Mouse (Mus musculus): ENCODE results near the gene Ly6g6d.
"Not testable (repeated sequence)": the region's sequence is repeated elsewhere in the genome, so short reads cannot be mapped to it uniquely, and the experiment has no call there.

Ly6g6d gene

GRCm38 (mm10) chr17:35049561-35050016 lies 28.3 kb downstream of the Ly6g6d start, which contains the start of gene Clic1:
TSS of gene Clic1 (plus strand) at chr17:35049966.
- in situ Hi-C loops (cut with MseI, MboI), result no loop called here

DNA sequence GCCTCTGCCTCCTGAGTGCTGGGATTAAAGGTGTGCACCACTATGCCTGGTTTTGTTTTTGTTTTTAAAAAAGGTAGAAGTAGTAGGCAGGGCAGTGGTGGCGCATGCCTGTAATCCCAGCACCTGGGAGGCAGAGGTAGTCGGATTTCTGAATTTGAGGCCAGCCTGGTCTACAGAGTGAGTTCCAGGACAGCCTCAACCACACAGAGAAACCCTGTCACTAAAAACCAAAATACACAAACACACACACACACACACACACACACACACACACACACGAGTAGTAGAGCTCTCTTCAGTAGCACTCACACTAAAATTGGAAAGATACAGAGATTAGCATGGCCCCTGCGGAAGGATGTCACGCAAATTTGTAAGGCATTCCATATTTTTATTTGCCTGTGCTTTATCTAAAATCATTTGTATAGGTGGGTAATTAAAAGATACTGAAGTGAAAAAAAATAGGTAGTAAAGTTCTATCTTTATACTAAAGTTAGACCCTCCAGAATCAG lies 28.9 kb downstream of the Ly6g6d start:
- in situ Hi-C loops (cut with MseI, MboI), result no loop called here

DNA sequence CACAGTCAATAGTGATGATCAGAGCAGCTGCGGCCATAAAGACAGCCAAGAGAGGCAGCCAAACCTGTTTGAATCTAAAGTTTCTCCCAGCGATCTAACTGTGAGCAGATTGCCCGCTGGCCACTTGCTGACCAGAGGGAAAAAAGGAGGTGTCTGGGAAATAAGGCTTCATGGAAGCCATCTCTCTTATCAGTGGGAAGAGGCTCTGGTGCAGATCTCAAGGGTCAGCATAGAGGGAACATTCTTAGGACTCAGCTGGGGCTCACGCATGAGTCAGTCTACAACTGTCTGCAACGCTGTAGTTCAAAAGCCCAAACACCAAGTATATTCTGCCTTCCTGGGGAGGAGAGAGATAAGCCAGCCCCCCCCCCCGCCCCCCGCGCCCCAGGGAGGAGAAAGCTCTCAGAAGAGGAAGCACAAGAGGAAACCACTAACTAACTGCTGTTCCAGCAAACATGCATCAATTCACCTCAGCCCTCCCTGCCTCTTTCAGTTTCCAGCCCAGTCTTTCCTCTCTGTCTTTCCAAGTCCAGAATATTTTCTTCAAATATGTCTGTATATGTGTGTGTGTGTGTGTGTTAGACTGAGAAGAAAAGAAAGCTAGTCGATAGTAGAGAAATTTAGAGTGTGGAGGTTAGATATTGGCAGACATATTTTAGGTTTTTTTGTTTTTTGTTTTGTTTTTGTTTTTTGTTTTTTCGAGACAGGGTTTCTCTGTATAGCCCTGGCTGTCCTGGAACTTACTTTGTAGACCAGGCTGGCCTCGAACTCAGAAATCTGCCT lies 29.5 kb downstream of the Ly6g6d start:
- in situ Hi-C loops (cut with MseI, MboI), result no loop called here

GRCm38 (mm10) chr17:35047688-35048087 lies 30.2 kb downstream of the Ly6g6d start:
- in situ Hi-C loops (cut with MseI, MboI), result no loop called here

DNA sequence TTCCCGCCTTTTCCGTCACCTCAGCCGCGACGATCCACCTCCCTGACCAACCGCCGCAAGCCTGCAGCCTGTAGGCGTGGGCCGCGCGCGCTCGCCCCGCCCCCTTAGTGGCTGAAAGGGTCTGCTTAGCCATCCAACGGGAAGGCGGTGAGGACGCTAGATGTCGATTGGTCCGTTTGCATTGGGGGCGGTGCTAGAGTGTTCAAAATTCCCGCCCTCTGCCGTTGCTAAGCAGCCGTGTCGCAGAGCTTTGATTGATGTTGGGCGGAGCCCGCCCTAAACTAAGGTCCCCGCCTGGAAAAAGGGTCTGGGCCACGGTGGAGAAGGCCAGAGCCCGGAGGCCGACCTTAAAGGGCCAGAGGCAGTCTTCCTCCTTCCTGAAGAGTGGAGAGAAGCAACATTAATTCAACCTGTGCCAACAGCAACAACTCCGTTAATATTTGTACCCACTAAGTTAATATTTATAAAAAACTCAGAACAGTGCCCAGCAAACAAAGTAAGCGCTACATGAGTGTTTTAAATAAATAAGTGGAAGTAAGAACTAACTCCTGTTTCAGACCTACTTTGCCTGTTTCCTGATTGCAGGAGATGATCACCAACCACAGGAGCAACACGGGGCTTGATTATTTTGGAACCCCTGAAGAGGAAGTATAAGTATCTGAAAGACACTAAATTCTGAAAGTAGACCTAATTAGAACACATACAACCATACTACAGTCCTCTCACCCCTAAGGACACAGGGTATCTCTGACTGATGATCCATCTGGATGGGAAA lies 31.0 kb downstream of the Ly6g6d start, which contains the start of gene Msh5:
TSS of gene Msh5 (minus strand) at position 65 of the 775 bp plus-strand sequence.
- in situ Hi-C loops (cut with MseI, MboI), result no loop called here

DNA sequence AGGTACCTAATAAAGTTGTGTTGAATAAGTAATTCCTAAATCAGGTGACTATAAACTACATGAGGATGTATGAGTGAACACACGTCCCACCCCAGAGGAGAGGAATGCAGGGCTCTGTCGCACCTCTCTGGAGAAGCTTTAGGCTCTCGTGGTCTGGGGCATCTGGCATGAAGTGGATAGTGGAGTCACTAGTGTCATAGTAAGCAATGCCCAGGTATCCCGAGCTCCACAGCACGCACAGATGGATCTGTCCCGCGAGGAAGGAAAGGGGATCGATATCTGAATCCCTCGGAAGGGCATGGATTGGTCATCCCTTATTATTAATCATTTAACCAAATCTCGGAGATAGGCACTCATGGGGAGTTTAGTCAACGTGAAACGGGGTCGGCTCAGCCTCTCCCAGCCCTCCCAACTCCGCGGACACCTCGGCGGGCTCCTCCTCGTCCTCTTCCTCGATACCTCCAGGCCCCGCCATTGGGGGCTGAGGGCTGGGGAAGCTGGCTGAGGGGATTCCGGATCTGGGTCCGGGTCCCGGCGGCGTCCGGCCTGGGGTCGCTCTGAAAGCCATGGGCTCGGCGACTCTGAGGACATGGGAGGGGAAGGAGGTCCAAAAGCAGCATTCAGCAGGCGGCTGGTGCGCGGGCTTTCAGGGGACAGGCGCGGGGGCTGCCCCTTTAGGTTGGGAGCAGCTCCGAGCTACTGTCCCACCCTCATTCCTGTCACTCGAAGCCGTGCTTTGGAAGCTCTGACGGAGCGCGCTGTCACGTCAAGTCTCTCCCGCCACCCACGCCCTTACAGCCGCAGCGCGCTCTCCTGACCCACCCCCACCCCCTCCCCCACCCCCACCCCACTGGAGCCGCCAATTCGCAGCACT lies 31.8 kb downstream of the Ly6g6d start:
- in situ Hi-C loops (cut with MseI, MboI), result no loop called here

DNA sequence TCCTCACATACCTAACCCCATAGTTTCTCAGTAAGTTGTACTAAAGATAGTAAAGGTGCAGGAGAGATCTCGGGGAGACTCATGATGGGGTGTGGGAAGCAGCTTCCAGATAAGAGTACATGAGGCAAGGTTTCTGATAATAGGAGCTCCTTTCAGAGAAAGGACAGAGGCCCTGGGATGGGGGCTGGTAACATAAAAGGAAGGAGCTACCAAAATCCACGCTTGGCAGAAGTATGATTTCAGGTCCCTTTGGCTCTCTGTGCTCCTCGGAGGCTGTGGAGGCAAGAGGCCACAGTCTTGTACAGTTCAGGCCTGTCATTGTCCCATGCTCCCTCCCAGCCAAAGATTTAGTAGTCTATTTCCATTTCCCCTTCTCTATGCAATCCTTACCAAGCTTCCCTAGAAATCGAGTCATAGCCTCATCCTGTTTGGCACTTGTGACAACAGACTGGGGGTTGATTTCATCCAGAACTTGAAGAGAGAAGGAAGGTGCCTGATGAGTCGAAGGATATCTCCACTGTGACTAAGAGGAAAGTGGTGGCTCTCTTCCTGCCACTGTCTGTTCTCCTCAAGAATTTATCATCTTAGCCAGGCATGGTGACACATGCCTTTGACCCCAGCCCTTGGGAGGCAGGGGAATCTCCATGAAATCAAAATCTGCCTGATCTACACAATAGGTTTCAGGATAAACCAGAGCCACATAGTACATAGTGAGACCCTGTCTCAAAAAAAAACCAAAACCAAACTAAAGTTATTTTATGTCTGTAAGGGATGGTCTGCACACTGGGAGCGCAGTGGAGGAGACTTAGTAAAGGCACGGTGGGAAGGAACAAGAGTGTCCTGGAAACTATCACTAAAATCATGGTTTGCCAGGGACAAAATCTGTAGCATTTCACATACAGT lies 32.7 kb downstream of the Ly6g6d start:
- in situ Hi-C loops (cut with MseI, MboI), result no loop called here

DNA sequence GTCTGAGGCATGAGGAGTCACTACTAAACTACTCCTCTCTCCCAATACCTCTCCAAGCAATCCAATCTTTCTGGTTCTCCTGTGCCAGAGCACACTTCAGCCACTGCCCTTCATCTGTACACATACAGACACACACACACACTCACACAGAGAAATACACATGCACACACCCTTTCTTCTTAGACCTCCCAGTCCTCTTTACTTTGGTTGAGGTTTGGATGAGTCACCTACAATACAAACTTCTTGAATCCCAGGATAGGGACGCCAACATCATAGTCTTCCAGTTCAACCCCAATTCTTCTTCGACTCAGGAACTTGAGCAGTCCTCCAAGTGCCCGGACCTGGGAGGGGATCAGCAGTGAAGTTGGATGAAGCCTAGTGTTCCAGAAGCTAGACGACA lies 34.1 kb downstream of the Ly6g6d start:
- in situ Hi-C loops (cut with MseI, MboI), result no loop called here

DNA sequence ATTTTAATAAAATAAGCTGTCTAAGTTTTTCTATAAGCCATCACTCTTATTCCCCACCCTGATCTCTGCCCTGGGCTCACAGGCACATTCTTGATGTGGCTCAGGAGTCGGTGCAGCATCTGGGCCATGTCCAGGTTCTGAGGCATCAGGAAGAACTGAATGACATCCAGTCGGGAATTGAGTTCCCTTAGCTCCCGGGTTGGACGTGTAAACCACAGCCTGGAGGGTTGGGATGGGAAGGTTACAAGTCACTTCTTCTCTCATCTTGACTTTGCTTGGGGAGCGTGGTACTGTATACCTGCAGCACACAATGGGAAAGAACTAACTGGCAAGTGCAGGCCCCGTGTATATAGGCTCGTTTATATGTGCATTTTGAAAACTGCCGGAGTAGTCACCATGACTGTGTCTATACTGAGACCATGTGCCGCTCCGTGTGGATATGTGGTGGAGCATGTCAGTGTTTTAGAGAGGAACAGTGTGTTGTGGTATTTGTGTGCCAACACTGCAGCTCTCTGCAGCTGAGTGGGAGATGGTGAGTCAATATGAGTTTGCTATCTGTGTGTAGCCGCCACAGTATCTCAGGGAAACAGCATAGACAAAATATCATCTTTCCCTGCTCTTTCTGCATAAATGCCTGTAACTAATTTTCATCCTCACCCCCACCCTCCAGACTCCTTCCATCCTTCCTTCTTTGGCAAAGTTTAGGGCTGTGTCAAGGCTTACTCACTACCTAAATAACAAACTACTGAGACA lies 38.6 kb downstream of the Ly6g6d start:
- in situ Hi-C loops (cut with MseI, MboI), result no loop called here

GRCm38 (mm10) chr17:35034896-35035295 lies 43.0 kb downstream of the Ly6g6d start:
- in situ Hi-C loops (cut with MseI, MboI), result no loop called here

DNA sequence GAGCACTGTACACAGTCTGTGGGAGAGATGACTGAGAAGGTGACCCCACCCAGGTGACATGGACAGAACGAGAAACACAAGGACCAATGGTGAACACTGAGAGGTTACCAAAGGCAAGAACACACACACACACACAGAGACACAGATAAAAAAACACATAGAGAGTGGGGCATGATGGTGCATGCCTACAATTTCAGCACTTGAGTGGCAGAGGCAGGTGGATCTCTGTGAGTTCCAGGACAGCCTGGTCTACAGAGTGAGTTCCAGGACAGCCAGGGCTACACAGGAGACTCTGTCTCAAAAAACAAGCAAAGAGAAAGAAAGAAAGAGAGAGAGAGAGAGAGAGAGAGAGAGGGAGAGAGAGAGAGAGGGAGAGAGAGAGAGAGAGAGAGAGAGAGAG lies 44.2 kb downstream of the Ly6g6d start:
- in situ Hi-C loops (cut with MseI, MboI), result not testable (repeated sequence)

- in situ Hi-C loops (cut with MseI, MboI), result no loop called here
Observed at GRCm38 (mm10) chr17:35032323-35032870, 45.5 kb downstream of the Ly6g6d start.

DNA sequence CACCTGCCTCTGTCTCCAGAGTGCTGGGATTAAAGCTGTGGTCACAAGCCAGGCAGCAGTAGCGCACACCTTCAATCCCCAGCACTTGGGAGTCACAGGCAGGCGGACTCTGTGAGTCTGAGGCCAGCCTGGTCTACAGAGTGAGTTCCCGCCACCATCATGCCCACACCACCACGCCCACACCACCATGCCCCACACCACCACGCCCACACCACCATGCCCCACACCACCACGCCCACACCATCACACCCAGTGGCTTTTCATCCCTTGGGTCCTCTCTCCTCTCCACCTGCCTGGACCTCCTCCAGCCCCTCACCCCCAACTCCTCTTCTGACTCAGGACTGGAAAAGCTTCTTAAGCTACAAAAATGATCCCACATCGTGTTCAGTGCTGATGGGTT lies 46.0 kb downstream of the Ly6g6d start:
- in situ Hi-C loops (cut with MseI, MboI), result no loop called here

- in situ Hi-C loops (cut with MseI, MboI), result no loop called here
Observed at GRCm38 (mm10) chr17:35031272-35031671, 46.6 kb downstream of the Ly6g6d start.

DNA sequence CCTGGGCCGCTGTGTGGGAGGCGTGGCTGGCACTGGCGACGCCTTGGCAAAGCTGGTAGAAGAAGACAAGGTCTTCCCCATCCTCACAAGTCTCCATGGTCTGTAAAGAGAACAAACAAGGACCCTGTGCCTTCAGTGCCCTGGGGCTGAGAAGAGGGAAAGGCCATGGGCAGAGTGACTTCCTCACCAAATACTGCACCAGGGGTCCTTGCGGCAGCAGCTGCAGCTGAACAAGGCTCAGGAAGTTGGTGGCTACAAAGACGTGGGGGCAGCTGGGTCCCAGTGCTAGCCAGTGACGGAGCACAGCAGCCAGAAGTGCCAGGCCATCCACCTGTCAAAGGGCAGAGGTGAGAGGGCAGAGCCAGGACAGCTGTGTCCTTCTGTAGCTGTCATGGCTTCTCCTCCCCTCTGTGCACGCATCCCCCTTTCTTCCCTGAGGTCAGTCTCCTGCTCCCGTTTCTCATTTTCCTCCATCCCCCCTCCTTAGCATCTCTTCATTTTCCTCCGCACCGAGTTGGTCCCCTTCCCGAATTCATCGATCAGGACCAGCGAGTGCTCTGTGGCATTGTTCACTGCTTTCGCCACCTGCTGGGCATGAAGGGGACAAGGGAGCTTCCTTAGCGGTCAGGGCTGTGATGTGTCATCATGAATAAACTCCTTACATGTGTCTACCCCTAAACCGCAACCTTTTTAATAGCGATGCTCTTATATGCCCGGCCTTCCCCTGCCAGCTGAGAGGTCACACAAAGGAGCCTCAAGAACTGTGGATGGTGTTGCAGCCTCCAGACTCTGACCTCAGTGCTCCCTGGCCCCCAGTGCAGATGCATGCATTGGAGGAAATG lies 48.0 kb downstream of the Ly6g6d start:
- in situ Hi-C loops (cut with MseI, MboI), result no loop called here

DNA sequence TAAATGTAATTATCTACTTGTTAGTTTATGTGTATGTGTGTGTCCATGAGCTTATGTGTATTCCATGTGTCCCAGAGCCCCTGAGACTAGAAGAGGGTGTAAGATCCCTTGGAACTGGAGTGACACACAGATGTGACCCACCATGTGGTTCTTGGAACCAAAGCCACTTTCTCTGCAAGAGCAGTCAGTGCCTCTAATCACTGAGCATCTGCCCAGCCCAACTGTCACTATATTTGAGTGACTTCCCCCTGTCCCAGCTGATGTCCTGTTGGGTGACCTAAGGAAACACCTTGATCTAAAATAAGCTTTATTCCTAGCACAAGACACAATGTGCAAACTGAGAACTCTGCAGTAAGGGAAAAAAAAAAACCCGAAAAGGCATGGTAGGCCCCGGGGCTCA lies 49.5 kb downstream of the Ly6g6d start:
- in situ Hi-C loops (cut with MseI, MboI), result no loop called here

- in situ Hi-C loops (cut with MseI, MboI), result no loop called here
Observed at GRCm38 (mm10) chr17:35027277-35028068, 50.4 kb downstream of the Ly6g6d start, which contains the start of gene Sapcd1. TSS of gene Sapcd1 (minus strand) at chr17:35028016.

GRCm38 (mm10) chr17:35026206-35026605 lies 51.7 kb downstream of the Ly6g6d start:
- in situ Hi-C loops (cut with MseI, MboI), result no loop called here
